Mouse (Mus musculus): ENCODE results near the gene Dnmt3a. TPM values are rescaled to one million over a fixed set of nuclear protein-coding genes. Genes with fewer than 3 reads are reported as not detected.
"Not testable (repeated sequence)": the region's sequence is repeated elsewhere in the genome, so short reads cannot be mapped to it uniquely, and the experiment has no call there.

Gene Dnmt3a
- total RNA-seq, 2 experiments from 2014 or later, result 124 to 136 TPM

GRCm38 (mm10) chr12:3910466-3911093, 104.8 kb downstream of the Dnmt3a start:
- DNase-seq (ENCODE audit: low spot score in 2 of 2), result no peak

- no peak for DNase-seq (ENCODE audit: low spot score in 2 of 2)
Observed at GRCm38 (mm10) chr12:3911831-3912348, 106.1 kb downstream of the Dnmt3a start.

- no peak for DNase-seq (ENCODE audit: low spot score in 2 of 2)
Observed at GRCm38 (mm10) chr12:3915852-3916251, 110.0 kb downstream of the Dnmt3a start.

GRCm38 (mm10) chr12:3917668-3918341, 112.0 kb downstream of the Dnmt3a start:
- DNase-seq (ENCODE audit: low spot score in 2 of 2), result no peak

GRCm38 (mm10) chr12:3918577-3918976, 112.8 kb downstream of the Dnmt3a start:
- no peak for DNase-seq (ENCODE audit: low spot score in 2 of 2)

GRCm38 (mm10) chr12:3919423-3919822, 113.6 kb downstream of the Dnmt3a start:
- DNase-seq (ENCODE audit: low spot score in 2 of 2), result no peak

GRCm38 (mm10) chr12:3926127-3926526, 120.3 kb downstream of the Dnmt3a start:
- peak; percentile 27 to 39 for DNase-seq (ENCODE audit: low spot score in 2 of 2)

GRCm38 (mm10) chr12:3928841-3929240, 123.0 kb downstream of the Dnmt3a start:
- no peak for DNase-seq (ENCODE audit: low spot score in 2 of 2)

GRCm38 (mm10) chr12:3930090-3930865, 124.5 kb downstream of the Dnmt3a start:
- not testable (repeated sequence) for DNase-seq (ENCODE audit: low spot score in 2 of 2)

- DNase-seq (ENCODE audit: low spot score in 2 of 2), result no peak
Observed at GRCm38 (mm10) chr12:3942026-3942425, 136.2 kb downstream of the Dnmt3a start.

- no peak for DNase-seq (ENCODE audit: low spot score in 2 of 2)
Observed at GRCm38 (mm10) chr12:3944454-3945073, 138.8 kb downstream of the Dnmt3a start.

- no peak for DNase-seq (ENCODE audit: low spot score in 2 of 2)
Observed at GRCm38 (mm10) chr12:3947503-3947902, 141.7 kb downstream of the Dnmt3a start.

GRCm38 (mm10) chr12:3954651-3955050, 148.8 kb downstream of the Dnmt3a start, which contains the start of gene Pomc:
Gene Pomc (plus strand): TSS chr12:3954951.
- DNase-seq (ENCODE audit: low spot score in 2 of 2), result no peak

- no peak for DNase-seq (ENCODE audit: low spot score in 2 of 2)
Observed at GRCm38 (mm10) chr12:3955371-3955770, 149.6 kb downstream of the Dnmt3a start.

GRCm38 (mm10) chr12:3956351-3956750, 150.5 kb downstream of the Dnmt3a start:
- DNase-seq (ENCODE audit: low spot score in 2 of 2), result no peak

- peak; percentile 60 to 63 for DNase-seq (ENCODE audit: low spot score in 2 of 2)
Observed at GRCm38 (mm10) chr12:3959791-3960543, 154.2 kb downstream of the Dnmt3a start.

GRCm38 (mm10) chr12:3960553-3960952, 154.7 kb downstream of the Dnmt3a start:
- DNase-seq (ENCODE audit: low spot score in 2 of 2), result no peak
